Mouse (Mus musculus): Measurements from ENCODE around the gene D630003M21Rik.

D630003M21Rik gene

GRCm38 (mm10) chr2:158138778-158139177, 90.2 kb downstream of the D630003M21Rik start:
- DNase-seq = no peak

- DNase-seq = no peak
Observed at GRCm38 (mm10) chr2:158137771-158138170, 91.3 kb downstream of the D630003M21Rik start.

GRCm38 (mm10) chr2:158136205-158136604, 92.8 kb downstream of the D630003M21Rik start:
- no peak for DNase-seq

- DNase-seq = no peak
Observed at GRCm38 (mm10) chr2:158133050-158133449, 96.0 kb downstream of the D630003M21Rik start.
